Mouse (Mus musculus): ENCODE measurements around the gene Bricd5.

Gene Bricd5

DNA sequence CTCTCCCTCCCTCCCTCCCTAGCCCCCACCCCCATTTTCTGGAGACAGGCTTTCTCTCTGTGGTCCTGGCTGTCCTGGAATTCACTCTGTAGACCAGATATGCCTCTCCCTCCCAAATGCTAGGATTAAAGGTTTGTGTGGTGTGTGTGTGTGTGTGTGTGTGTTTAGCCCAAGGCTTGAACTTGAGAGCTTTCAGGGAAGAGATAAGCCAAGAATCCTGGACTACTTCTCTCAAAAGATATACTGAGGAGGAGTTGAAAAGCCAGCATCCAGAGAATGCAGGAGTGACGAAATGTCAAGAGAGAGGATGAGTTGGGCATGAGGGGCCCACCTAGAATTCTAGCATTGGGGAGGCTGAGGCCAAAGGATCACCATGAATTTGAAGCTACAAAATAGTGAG, 10.8 kb upstream of the Bricd5 start:
- DNase-seq (ENCODE audit: low read depth): no peak

DNA sequence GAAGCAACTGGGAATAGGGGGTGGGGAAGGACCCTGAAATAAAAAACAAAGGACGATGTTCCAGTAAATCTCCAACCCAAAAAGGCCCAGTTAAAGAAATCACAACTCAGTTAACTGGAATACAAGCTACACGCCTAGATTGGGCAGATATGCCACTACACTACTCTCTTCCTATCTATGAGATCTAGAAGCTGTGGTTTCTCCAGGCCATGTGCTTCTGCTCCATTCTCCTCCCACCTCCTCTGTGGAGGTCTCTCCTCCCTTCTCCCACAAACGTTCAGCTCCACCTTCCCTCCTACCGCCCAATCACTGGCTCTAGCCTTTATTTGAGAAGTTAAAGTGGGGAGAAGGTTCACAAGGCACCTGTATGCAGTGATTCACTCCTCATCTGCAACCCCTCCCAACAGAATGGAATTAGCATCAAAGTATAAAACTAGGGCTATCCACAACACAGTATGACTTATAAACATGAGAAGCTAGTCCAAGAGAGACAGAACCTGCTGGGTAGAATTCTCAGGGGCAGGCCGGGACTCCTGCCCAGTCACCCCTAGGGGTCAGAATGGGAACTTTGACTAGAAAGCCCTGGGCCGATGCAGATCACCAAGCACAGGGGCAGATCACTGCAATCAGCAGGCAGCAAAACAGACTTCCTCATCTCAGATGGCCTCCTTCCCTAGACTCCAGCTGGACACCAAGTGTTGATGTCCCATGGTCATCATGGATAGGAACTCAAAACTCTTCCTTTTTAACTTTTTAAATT, 10.1 kb upstream of the Bricd5 start:
- DNase-seq (ENCODE audit: low read depth): no peak

DNA sequence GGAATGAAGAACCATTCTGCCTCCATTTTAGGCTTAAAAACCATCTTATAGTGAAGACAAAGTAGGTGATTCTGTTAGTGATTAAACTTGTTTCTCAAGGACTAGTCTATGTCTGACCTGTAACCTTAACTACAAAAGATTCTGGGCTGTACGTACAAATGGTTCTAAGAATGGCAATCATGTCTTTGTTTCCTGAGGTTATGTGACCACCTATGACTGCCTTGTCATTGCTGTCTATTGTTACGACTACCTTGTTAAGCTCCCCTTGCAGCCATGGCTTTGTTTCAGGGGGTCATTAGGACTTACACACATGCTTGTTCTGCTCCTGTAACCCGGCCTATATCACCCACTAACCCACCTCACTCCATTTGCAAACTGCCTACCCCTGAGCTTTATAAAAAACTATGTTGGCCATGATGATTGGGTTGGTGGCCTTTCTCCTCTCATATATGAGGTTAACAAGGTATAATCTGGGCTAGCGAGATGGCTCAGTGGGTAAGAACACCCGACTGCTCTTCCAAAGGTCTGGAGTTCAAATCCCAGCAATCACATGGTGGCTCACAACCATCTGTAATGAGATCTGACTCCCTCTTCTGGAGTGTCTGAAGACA, 4.9 kb upstream of the Bricd5 start:
- no peak for DNase-seq (ENCODE audit: low read depth)

DNA sequence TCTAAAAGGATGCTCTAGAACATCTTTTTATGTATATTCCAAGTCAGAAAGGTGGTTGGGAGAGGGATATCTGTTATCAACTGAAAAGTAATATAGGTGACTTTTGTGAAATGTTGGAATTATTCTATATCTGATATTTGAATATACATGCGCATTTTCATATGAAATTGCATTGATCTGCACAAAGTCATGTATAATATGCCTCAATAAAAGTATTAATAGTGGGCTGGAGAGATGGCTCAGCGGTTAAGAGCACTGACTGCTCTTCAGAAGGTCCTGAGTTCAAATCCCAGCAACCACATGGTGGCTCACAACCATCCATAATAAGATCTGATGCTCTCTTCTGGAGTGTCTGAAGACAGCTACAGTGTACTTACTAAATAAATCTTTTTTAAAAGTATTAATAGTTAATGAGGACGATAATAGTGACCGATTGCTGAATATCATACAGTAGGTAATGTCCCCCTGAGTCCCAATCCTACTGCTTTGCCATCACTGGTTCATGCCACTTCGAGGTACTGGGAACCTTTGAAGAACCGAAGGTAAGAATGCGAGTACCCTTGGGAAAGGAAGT, 4.3 kb upstream of the Bricd5 start:
- DNase-seq (ENCODE audit: low read depth): no peak

DNA sequence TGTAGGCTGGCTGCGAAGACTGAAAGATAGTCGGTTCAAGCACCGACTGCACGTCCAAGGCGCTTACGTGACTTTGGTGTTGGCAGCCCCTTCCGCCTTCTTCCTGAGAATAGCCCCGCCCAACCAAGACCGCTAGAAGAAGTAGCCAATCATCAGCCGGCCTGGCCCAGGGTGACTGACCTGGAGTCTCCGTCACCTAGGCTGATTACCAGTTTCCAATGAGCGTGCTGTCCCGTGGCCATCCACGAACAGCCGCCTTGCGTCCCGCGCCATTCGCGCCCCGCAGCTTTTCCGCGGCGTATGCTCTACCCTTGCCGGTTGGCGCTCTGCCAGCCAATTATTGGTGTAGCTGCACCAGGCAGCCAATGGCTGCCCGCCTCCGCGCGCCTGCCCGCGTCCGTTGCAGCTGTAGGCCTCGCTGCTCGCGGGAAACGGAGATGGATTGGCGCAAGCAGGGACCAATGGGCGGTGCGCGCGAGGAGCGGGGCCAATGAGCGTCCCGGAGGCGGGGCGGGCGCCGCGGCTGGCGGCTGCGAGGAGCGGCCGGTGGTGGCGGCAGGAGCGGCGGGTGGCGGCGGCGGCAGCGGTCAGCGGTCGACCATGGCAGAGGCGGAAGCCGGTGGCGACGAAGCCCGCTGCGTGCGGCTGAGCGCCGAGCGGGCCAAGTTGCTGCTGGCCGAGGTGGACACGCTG, 3.6 kb upstream of the Bricd5 start, which contains the start of the genes E4f1 and Pgp:
Gene E4f1, minus strand, starts transcription at position 404 of the 693 bp plus-strand sequence.
Gene Pgp, plus strand, starts transcription at position 483 of the 693 bp plus-strand sequence.
- peak; percentile 98 for DNase-seq (ENCODE audit: low read depth)

DNA sequence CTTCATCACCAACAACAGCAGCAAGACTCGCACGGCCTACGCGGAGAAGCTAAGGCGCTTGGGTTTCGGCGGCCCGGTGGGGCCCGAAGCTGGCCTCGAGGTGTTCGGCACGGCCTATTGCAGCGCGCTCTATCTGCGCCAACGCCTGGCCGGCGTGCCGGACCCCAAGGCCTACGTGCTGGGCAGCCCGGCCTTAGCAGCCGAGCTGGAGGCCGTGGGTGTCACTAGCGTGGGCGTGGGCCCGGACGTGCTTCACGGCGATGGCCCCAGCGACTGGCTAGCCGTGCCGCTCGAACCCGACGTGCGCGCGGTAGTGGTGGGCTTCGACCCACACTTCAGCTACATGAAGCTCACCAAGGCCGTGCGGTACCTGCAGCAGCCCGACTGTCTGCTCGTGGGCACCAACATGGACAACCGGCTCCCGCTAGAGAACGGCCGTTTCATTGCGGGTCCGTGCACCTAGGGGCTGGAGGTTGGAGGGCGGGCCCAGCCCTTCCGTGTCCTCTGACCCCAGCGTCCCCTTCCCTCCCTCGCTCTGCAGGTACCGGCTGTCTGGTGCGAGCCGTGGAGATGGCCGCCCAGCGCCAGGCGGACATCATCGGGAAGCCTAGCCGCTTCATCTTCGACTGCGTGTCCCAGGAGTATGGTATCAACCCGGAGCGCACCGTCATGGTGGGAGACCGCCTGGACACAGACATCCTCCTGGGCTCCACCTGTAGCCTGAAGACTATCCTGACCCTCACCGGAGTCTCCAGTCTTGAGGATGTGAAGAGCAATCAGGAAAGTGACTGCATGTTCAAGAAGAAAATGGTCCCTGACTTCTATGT, 2.8 kb upstream of the Bricd5 start:
- DNase-seq (ENCODE audit: low read depth): no peak

DNA sequence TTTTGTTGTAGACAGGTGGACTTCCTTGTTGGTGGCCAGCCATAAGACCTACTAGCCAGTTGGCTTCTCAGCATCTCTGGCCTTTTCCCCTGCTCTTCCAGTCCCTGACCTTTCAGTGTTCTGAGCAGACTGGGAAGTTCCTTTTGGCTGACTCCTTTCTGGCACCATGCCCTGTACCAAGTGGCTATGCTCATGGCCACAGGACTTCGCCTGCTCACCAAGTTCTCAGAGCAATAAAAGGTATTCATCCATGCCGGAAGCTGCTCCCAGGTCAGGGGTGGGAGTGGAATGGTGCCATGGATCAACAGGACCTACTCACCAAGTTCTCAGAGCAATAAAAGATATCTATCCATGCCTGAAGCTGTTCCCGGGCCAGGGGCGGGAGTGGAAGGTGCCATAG, 1.2 kb upstream of the Bricd5 start:
- no peak for DNase-seq (ENCODE audit: low read depth)

DNA sequence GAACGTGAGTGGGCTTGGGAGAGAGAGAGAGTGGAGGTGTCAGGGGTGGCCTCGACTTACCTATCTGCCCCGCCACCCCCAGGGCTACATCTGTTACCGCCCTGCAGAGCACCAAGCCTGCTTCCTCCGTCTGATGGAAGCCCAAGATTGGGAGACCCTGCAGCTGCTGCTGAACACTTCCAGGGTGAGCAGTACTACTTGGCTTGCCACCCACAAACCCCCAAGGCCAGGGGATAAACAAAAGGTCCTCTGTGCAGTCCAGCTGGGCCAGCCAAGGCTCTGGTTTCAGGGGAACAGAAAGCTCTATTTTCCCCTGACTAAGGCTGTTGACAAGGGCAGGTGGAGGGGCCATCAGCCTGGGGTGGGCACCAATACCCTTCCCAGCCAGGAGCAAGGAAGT, 873 bp downstream of the Bricd5 start:
- no peak for DNase-seq (ENCODE audit: low read depth)

DNA sequence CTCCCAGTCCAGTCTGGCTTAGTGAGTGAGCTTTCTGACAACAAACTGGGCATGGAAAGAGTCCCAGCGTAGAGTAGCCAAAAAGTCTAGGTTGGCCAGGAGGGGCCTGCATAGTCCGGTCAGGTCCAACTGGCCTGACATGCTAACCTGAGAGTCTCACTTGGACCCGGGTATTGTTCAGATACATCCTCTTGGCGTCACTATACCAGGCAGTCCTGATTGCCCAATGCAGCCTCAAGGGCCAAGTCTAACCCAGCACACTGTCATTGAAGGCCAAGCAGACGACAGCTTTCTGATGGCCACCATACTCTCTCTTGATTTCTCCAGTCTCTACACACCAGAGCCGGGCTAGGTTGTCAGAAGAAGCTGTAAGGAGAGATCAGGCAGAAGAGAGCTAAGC, 1.9 kb downstream of the Bricd5 start:
- no peak for DNase-seq (ENCODE audit: low read depth)

DNA sequence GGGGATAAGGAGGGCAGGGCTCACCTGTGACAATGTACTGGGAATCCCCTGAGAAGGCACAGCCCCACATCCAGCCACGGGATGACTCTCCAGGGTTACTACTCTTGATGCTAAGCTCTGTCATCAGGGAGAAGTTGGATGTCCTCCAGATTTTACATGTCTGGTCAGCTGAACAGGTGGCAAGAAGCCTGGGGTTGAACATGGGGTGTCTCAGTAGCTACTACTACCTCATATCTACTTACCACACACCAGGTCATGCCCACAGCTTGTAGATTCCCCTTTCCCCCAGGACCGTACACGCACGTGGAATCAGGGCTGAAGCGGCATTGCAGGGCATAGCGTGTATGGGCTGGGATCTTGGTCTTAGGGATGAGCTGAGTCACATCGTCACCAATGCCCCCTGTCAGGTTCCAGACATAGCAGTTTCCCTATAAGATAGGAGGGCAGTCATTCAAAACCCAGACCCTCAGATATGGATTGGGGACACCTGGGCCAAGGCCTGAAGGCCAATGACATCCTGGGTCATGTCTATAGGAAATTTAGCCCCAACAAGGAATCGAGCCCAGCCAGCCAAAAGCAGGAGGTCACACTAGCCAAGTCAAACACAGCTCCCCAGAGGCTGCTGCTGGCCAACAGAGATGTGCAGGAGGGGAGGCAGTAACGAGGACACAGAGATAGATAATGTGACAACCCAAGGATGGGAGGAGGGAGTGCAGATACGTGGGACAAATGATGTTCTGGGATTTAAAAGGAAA, 2.5 kb downstream of the Bricd5 start:
- DNase-seq (ENCODE audit: low read depth): no peak

DNA sequence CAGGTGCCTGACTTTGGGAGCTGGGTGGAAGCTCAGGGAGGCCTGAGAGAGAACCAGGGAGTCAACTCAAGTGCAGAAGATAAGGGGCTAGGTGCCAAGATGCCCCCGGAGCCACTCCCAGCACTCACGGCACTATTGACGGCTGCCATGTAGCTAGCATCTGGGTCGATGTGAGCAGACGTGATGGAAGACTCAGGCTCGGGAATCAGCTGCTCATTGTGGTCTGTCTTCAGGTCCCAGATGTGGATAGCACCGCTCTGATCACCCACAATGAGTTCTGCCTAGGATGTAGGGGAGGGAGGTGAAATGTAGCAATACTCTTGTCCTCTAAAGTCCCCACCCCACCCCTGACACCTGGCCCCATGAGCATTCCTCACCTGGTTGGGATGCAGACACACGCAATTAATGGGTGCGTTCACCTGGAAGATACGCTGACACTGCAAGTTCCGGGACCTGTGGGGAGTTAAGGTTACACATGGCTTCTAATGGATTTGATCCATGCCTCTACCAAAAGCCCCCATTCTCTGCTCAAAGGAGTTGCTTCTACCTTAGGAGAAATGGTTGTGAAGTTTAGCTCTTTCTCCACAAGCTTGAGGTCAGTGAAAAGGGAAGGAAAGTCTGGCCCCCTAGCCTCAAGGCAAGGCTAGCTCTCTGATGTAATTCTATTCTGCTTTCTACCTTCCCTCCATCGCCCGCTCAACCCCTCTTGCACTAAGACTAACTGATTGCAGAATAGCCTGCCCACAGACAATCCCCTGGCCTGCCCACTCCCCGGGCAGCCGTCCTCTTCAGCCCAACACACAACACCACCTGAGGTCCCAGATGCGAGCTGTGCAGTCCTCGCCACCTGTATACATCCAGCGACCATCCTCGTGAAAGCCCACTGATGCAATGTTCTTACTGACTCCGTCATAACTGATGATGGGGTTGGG, 3.6 kb downstream of the Bricd5 start:
- no peak for DNase-seq (ENCODE audit: low read depth)

DNA sequence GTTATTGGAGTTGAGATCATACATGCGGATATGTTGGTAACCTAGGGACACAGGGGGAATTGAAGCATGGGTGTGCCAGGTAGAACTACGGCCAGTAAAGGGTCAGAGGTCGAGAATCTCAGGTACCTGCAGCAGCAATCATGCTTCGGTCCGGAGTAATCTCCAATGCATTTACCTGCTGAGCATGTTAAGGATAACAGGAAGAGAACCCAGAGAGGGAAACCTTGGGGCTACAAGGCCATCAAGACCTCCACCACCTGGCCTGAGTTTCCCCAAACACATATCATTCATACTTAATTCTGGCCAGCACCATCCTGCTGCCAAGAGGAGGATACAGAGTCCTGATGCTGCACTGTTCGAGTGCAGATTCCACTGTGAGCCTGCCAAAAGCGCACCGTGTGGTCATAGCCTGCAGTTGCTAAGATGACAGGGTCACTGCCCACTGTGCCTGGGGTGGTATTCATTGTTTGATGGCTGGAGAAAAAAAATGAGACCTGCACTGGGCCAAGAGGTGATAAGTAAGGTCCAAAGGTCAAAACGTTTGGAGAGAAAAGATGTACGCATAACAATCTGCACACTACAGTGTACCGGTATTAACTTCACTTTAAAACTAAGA, 4.4 kb downstream of the Bricd5 start:
- no peak for DNase-seq (ENCODE audit: low read depth)

DNA sequence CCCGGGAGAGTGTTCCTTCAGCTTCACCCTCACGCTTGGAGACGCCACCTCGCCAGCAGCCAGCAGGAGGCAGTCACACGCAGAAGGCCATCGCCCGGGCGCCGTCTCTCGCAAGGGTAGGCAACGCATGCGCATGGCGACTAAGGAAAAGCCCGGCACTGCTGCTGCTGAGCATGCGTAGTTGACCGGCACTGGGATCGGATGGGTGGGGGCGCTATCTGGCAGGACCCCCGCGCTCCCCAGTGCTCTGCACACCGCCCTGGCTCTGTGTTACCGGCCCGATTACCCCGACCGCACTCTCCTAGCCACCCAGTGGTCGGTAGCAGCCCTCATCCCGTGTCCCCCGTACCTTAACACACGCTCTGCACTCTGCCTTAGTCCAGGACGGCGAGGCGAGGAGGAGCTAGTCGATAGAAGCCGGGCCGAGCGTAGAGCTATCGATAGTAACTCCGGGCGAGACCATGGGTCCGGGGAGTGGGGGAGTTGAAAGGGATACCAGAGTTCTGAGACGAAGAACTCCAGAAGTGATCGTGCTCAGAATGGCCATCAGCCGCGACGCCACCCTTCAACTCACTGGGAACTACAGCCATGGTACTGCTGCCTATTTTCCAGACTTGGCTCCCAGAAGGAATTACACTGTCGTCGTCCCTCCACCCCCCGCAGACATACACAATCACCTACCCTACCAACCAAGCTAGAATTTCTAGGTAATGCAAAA, 5.1 kb downstream of the Bricd5 start, which contains the start of gene Mlst8:
Gene Mlst8, minus strand, starts transcription at position 416 of the 718 bp plus-strand sequence.
- DNase-seq (ENCODE audit: low read depth): peak; percentile 94

DNA sequence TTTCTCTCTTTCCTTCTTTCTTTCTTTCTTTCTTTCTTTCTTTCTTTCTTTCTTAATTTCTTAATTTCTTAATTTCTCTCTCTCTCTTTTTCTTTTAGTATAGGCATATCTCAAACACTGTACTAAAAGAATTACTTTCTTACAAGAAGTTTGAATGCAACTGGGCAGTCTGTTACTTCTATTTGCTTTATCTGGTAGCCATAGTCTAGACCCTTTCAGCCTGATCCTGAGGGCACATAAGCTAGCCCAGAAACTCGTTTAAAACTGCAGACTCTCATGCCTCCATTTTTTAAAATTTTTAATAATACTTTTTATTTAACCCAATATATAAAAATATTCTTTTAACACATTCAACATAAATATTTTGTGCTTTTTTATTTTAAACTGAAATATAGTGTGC, 5.7 kb downstream of the Bricd5 start:
- no peak for DNase-seq (ENCODE audit: low read depth)

DNA sequence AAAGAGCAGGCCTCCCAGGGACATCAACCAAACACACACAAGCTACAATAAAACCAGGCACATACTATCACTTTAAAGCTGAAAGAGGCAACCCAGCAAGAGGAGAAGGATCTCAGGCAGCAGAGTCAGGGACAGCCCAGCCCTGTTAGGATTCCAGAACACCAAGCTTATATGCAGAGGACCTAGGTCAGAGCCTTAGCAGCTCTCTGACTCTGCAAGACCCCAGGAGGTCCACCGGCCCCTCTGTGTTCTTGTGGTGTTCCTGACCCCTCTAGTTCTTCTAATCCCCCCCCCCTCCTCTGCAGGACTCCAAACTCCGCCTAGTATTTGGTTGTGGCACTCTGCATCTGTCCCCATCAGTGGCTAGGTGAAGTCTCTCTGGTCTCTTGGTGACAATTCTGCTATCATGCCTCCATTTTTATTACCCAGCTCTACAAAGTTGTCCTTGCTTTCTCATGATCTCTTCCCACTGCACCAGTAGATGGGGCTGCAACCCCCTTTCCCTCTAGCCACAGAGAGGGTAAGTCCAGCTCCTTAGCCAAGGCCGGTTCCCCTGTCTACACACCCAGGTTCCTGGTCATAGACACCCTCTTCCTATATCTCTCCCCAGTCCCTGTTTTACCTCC, 6.6 kb downstream of the Bricd5 start:
- no peak for DNase-seq (ENCODE audit: low read depth)

DNA sequence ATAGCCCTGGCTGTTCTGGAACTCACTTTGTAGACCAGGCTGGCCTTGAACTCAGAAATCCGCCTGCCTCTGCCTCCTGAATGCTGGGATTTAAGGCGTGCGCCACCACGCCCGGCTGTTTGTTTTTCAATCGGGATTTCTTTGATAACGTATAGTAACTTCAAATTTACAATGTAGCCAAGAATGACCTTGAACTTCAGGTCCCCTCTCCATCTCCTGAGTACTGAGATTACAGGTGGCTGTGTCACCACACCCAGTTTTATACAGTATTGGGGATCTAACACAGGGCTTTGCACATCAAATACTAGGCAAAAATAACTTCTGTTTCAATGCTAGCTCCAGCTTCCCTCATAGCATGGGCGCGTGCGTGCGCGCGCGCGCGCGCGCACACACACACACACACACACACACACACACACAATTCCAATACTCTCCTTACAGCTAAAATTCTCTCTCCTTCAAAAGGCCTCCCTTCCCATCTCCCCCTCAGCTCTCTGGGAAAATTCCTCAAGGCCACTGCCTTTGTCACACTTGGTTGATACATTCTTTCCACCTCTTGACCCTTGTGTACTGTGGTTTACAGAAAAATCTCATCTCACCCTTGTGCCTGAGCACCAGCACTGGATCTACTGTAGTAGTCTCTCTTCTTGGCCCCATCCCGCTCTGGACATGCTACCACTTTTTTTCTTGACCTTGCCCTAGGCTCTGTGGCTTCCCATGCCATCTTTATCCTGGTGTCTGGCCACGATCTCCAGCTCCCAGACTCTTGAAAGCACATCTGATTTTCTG, 7.5 kb downstream of the Bricd5 start:
- DNase-seq (ENCODE audit: low read depth): no peak

DNA sequence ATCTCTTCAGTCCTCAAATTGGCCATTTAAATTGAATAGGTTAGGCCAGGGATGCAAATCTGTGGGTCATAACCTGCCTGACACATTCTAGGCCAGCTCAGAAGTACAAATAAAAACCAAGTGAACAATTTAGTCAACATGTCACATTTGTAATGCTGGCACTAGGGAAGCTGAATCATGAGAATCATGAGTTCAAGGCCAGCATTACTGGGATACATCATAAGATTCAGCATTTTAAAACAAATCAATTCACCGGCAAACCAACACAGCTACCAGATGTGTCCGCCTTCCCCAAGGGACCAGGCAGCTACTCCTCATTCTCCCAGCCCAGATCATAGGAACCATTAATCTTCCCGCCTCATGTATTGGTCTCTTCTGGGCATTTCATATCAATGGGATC, 9.8 kb downstream of the Bricd5 start:
- no peak for DNase-seq (ENCODE audit: low read depth)

Measured in c-Kit-positive CD71-positive TER-119-negative erythroid progenitor cells, embryonic 14.5 days (primary cell).